Comparison of ENCODE assay signal across 8 mouse cellular contexts in the genomic region with DNA sequence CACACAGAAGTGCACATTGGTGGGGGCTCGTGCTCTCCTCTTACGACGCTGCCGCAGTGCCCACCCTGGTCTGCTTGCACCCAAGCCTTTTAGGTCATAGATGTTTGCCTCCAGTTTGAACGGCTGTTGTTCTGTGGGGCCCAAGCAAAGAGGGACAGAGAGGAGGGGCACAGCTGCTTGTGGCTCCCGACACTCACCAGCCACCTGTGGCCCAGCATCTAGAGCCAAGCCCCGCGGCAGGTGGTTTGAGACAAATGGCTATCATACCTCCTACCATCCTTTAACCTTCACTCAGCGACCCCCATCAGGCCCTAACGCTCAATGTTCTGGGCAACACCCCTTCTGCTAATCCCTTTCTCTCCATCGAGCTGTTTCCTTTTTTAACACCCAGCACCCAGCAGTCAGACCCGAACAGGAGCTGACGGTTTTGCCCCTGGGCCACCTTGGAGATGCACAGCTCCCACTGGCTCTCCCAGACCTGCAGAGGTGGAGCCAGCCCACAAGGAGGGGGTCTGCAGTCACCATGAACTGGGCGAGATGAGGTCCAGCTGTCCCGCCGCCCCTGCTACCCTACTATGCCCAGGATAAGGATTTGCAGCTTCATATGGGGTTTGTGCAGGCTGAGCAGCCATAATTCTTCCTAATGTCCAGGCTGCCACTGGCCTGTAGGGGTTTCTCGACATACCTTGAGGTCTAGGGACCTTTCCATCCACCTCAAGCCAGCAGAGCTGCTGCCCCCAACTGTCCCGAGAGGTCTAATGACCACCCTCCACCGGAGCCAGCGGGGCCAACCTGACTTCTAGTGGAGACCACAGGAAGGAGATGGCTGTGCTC. TPM values are rescaled to one million over a fixed set of nuclear protein-coding genes. Genes with fewer than 3 reads are reported as not detected.
DNase-seq lines count a peak whose midpoint lies in the region; ATAC-seq lines count a peak whose summit lies in the region.
"Had no signal": no experiment of that assay in that cellular context is flagged by ENCODE, and none has a peak within 500 bp of the region (broad histone marks: within the 10 kb centered on the region; RNA-seq: fewer than 3 reads in every experiment).

No protein-coding gene starts in this region.

- H3K9me3 ChIP-seq in forebrain, embryonic 14.5 days (replicated peaks; ENCODE audit: control insufficient read depth, low read length) = no peaks in the 10 kb centered on the region

- 14% methylated on average over 20 of the region's 20 CpGs for WGBS in forebrain, embryonic 14.5 days

- peak overlapping the region; percentile 85 for H3K27ac ChIP-seq in forebrain, embryonic 14.5 days (ENCODE audit: low read depth, low read length)

- H3K36me3 ChIP-seq in forebrain, embryonic 14.5 days (ENCODE audit: control insufficient read depth, insufficient read depth, low read length) = no peaks in the 10 kb centered on the region

- peak; percentile 10; the same call in 1 of the 2 replicates for ATAC-seq in forebrain, embryonic 14.5 days
- no peak for ATAC-seq in granulocyte monocyte progenitor cell, adult 5-6 weeks (replicated peaks; ENCODE audit: poor library complexity, severe bottlenecking)

- peak overlapping the region; percentile 38 for H3K4me3 ChIP-seq in forebrain, embryonic 14.5 days (ENCODE audit: low read depth, low read length)

- peak overlapping the region; percentile 70 for H3K4me2 ChIP-seq in forebrain, embryonic 14.5 days (ENCODE audit: low read length)

- H3K9ac ChIP-seq in forebrain, embryonic 14.5 days (ENCODE audit: low read length) = peak overlapping the region; percentile 69

- peaks cover 24% of the 10 kb centered on the region for H3K4me1 ChIP-seq in forebrain, embryonic 14.5 days (ENCODE audit: control insufficient read depth, insufficient read depth, low read length)

- peaks cover 9% of the 10 kb centered on the region; the same call in 1 of the 2 replicates for H3K27me3 ChIP-seq in forebrain, embryonic 14.5 days (replicated peaks; ENCODE audit: control insufficient read depth, insufficient read depth, low read length)

- peak; percentile 63 to 66 for DNase-seq in cerebellum, postnatal 10 days
- peak; percentile 15 for DNase-seq in forebrain, embryonic 14.5 days (ENCODE audit: low spot score)
- peak; percentile 52 to 55 for DNase-seq in left cerebral cortex, adult 8-10 months (ENCODE audit: low spot score in 2 of 2)
- DNase-seq in retina, postnatal 1 day = peak; percentile 33
- no peak for DNase-seq in urinary bladder, postnatal 4 days (ENCODE audit: low spot score in 2 of 2)
- DNase-seq in adipocyte (ENCODE audit: low spot score) = no peak

RNA-seq across cellular contexts. Expression of gene Caly, which starts 0.7 kb away (rescaled TPM):
- polyA plus RNA-seq in forebrain, embryonic 14.5 days (2014; fragmentation: Nextera tagmentation; extraction: Ambion mirVana) = 114 and 141 TPM in 2 replicates
- total RNA-seq in left cerebral cortex, adult 8-10 months (2022) = 100 to 1,000 TPM; 184 to 218 (median 213) TPM
- total RNA-seq in granulocyte monocyte progenitor cell, adult 5-6 weeks (2014; fragmentation: Nextera tagmentation) = 0.67 TPM in 1 of 2 replicates, not detected in the other
- not detected in 2 replicates for total RNA-seq in granulocyte monocyte progenitor cell, adult 5-6 weeks (2017)

RNA-seq across cellular contexts. Expression of gene Prap1, which starts 11.6 kb away (rescaled TPM):
- not detected in 2 replicates for polyA plus RNA-seq in forebrain, embryonic 14.5 days (2014; fragmentation: Nextera tagmentation; extraction: Ambion mirVana)
- total RNA-seq in left cerebral cortex, adult 8-10 months (2022) = not detected
- not detected in 2 replicates for total RNA-seq in granulocyte monocyte progenitor cell, adult 5-6 weeks (2014; fragmentation: Nextera tagmentation)
- total RNA-seq in granulocyte monocyte progenitor cell, adult 5-6 weeks (2017) = not detected in 2 replicates
- polyA plus RNA-seq: heart, embryonic 14.5 days had no signal

RNA-seq across cellular contexts. Expression of gene Fuom, which starts 20.6 kb away (rescaled TPM):
- 19.7 and 23.9 TPM in 2 replicates for polyA plus RNA-seq in forebrain, embryonic 14.5 days (2014; fragmentation: Nextera tagmentation; extraction: Ambion mirVana)
- total RNA-seq in left cerebral cortex, adult 8-10 months (2022) = 10 to 100 TPM; 45.1 to 51.0 (median 49.0) TPM
- total RNA-seq in granulocyte monocyte progenitor cell, adult 5-6 weeks (2014; fragmentation: Nextera tagmentation) = 4.3 and 13.6 TPM in 2 replicates
- total RNA-seq in granulocyte monocyte progenitor cell, adult 5-6 weeks (2017) = 2.5 and 12.9 TPM in 2 replicates

RNA-seq across cellular contexts. Expression of gene Msx3, which starts 32.7 kb away (rescaled TPM):
- polyA plus RNA-seq in forebrain, embryonic 14.5 days (2014; fragmentation: Nextera tagmentation; extraction: Ambion mirVana) = 0.93 and 1.2 TPM in 2 replicates
- total RNA-seq in left cerebral cortex, adult 8-10 months (2022) = under 1 TPM in 2 of 4 experiments, not detected in 2; 0.14 to 0.19 TPM
- not detected in 2 replicates for total RNA-seq in granulocyte monocyte progenitor cell, adult 5-6 weeks (2014; fragmentation: Nextera tagmentation)
- total RNA-seq in granulocyte monocyte progenitor cell, adult 5-6 weeks (2017) = not detected in 2 replicates
- polyA plus RNA-seq: heart, embryonic 14.5 days had no signal

RNA-seq across cellular contexts. Expression of gene Paox, which starts 34.0 kb away (rescaled TPM):
- polyA plus RNA-seq in forebrain, embryonic 14.5 days (2014; fragmentation: Nextera tagmentation; extraction: Ambion mirVana) = 7.2 and 8.8 TPM in 2 replicates
- 1 to 10 TPM; 6.7 to 7.9 (median 7.3) TPM for total RNA-seq in left cerebral cortex, adult 8-10 months (2022)
- 37.9 and 44.7 TPM in 2 replicates for total RNA-seq in granulocyte monocyte progenitor cell, adult 5-6 weeks (2014; fragmentation: Nextera tagmentation)
- 26.6 and 38.5 TPM in 2 replicates for total RNA-seq in granulocyte monocyte progenitor cell, adult 5-6 weeks (2017)

Comparison
In these comparisons a context has a peak if more than half of its experiments do, and no peak if none do; other contexts are left out.
1. DNase-seq: peak in cerebellum, postnatal 10 days (2 of 2), forebrain, embryonic 14.5 days (single experiment), left cerebral cortex, adult 8-10 months (2 of 2) and retina, postnatal 1 day (single experiment); none in urinary bladder, postnatal 4 days (0 of 2) and adipocyte (single experiment).
2. RNA of gene Caly, which starts 0.7 kb away (total RNA-seq): 184 to 218 TPM in left cerebral cortex, adult 8-10 months; 0.67 TPM in granulocyte monocyte progenitor cell, adult 5-6 weeks; every median in the first group is over 100 times any median in the second.